Mouse (Mus musculus) intestine, embryonic 14.5 days (tissue): ENCODE measurements around the gene Ppp2r5a. TPM values are rescaled to one million over a fixed set of nuclear protein-coding genes. Genes with fewer than 3 reads are reported as not detected.
A peak's percentile ranks its signal among the peaks of the same experiment; 100 is the strongest.

Experiments used
- ATAC-seq: fragments of 200-750 bp; cut with Nextera tagmentation; replicated peaks from 2 replicates; pipeline ENCODE4 v1.8.0; 2017; ENCODE audit warnings: low read depth, moderate number of reproducible peaks, moderate TSS enrichment, moderate library complexity; ENCODE audit not compliant: low FRiP score, low TSS enrichment
- DNase-seq: peaks from one replicate; pipeline ENCODE4 v3.0.0-alpha.2; 2018; ENCODE audit warnings: low spot score
- H3K27ac ChIP-seq: fragments of 300-500 bp; sonication (generic); 2 replicates; pipeline ENCODE4 v1.5.1; 2014; ENCODE audit warnings: low read depth, mild to moderate bottlenecking, control low read depth
- H3K27me3 ChIP-seq: fragments of 300-500 bp; sonication (generic); replicated peaks from 2 replicates; pipeline ENCODE4 v1.6.1; 2014; ENCODE audit warnings: low read length, control low read depth; ENCODE audit not compliant: control insufficient read depth, insufficient read depth
- H3K36me3 ChIP-seq: fragments of 300-500 bp; sonication (generic); 2 replicates; pipeline ENCODE4 v1.6.1; 2014; ENCODE audit warnings: low read length, control low read depth; ENCODE audit not compliant: control insufficient read depth, insufficient read depth
- H3K4me1 ChIP-seq: fragments of 300-500 bp; sonication (generic); replicated peaks from 2 replicates; pipeline ENCODE4 v1.6.1; 2014; ENCODE audit warnings: low read length, control low read depth, mixed read lengths; ENCODE audit not compliant: control insufficient read depth, insufficient read depth
- H3K4me2 ChIP-seq: fragments of 300-500 bp; sonication (generic); 2 replicates; pipeline ENCODE4 v1.6.1; 2014; ENCODE audit warnings: low read length
- H3K4me3 ChIP-seq: fragments of 300-500 bp; sonication (generic); 2 replicates; pipeline ENCODE4 v1.5.1; 2014; ENCODE audit warnings: low read depth, low read length, control low read depth, mixed read lengths
- H3K9ac ChIP-seq: fragments of 300-500 bp; sonication (generic); 2 replicates; pipeline ENCODE4 v1.6.1; 2014; ENCODE audit warnings: mild to moderate bottlenecking, low read length
- H3K9me3 ChIP-seq: fragments of 300-500 bp; sonication (generic); 2 replicates; pipeline ENCODE4 v1.6.1; 2016; ENCODE audit warnings: low read length, control low read depth; ENCODE audit not compliant: control insufficient read depth
- whole genome bisulfite sequencing: fragments of 180-500 bp; shearing (Covaris S2); extraction: QIAGEN DNeasy Blood & Tissue Kit; methylation state at CpG from one replicate; pipeline ENCODE4 v1.1.7; 2014; 5-methylcytosine and 5-hydroxymethylcytosine counted together
- polyA plus RNA-seq: library from polyadenylated mRNA; unstranded; fragments of >200 nt; fragmentation: Nextera tagmentation; extraction: Ambion mirVana; gene quantifications from 2 replicates; pipeline ENCODE4 v1.2.1, GENCODE M21; 2014

Gene Ppp2r5a
- polyA plus RNA-seq, 1 experiment from 2014 or later: 27.1 TPM

- WGBS: 39% methylated on average over 6 of the region's 6 CpGs
- Histone ChIP-seq H3K9ac (no peak overlapping the region), H3K4me2 (no peak overlapping the region), H3K4me1 (peaks cover under 1% of the 10 kb centered on the region), H3K27me3 (no peaks in the 10 kb centered on the region), H3K9me3 (no peaks in the 10 kb centered on the region), H3K27ac (no peak overlapping the region), H3K4me3 (no peak overlapping the region), H3K36me3 (no peaks in the 10 kb centered on the region)
- DNase-seq (peak; percentile 34), ATAC-seq (no peak)
Measured at GRCm38 (mm10) chr1:191413691-191414415, 10.8 kb upstream of the Ppp2r5a start.

GRCm38 (mm10) chr1:191410294-191411036, 7.4 kb upstream of the Ppp2r5a start:
- H3K4me2 ChIP-seq: peak overlapping the region; percentile 3; the same call in 1 of the 2 replicates

GRCm38 (mm10) chr1:191407246-191407645, 4.2 kb upstream of the Ppp2r5a start:
- H3K9me3 ChIP-seq: no peaks in the 10 kb centered on the region
- no peak for ATAC-seq
- DNase-seq: no peak
- H3K27ac ChIP-seq: no peak overlapping the region
- WGBS: 54% methylated on average over 12 of the region's 12 CpGs
- no peak overlapping the region for H3K4me2 ChIP-seq
- H3K4me3 ChIP-seq: no peak overlapping the region
- no peaks in the 10 kb centered on the region for H3K27me3 ChIP-seq
- H3K4me1 ChIP-seq: no peaks in the 10 kb centered on the region
- H3K36me3 ChIP-seq: no peaks in the 10 kb centered on the region
- no peak overlapping the region for H3K9ac ChIP-seq

More at GRCm38 (mm10) chr1:191410294-191411036, 7.4 kb upstream of the Ppp2r5a start:
- H3K9me3 ChIP-seq: no peaks in the 10 kb centered on the region
- no peaks in the 10 kb centered on the region for H3K36me3 ChIP-seq
- H3K4me3 ChIP-seq: no peak overlapping the region
- no peak for ATAC-seq
- H3K27me3 ChIP-seq: no peaks in the 10 kb centered on the region
- no peaks in the 10 kb centered on the region for H3K4me1 ChIP-seq
- no peak overlapping the region for H3K27ac ChIP-seq
- peak; percentile 38 for DNase-seq
- no peak overlapping the region for H3K9ac ChIP-seq
- WGBS: 52% methylated on average over 10 of the region's 10 CpGs

GRCm38 (mm10) chr1:191406516-191406915, 3.4 kb upstream of the Ppp2r5a start:
- Histone ChIP-seq H3K36me3 (no peaks in the 10 kb centered on the region), H3K4me1 (no peaks in the 10 kb centered on the region), H3K9ac (no peak overlapping the region), H3K4me3 (no peak overlapping the region), H3K9me3 (no peaks in the 10 kb centered on the region), H3K27ac (no peak overlapping the region), H3K27me3 (no peaks in the 10 kb centered on the region), H3K4me2 (no peak overlapping the region)
- DNase-seq: peak; percentile 45
- ATAC-seq: no peak
- WGBS: 93% methylated on average over 8 of the region's 8 CpGs

- no peaks in the 10 kb centered on the region for H3K36me3 ChIP-seq
- peak; percentile 45 for DNase-seq
- no peak overlapping the region for H3K27ac ChIP-seq
- H3K9ac ChIP-seq: no peak overlapping the region
- no peaks in the 10 kb centered on the region for H3K4me1 ChIP-seq
- WGBS: 80% methylated on average over 10 of the region's 10 CpGs
- no peak for ATAC-seq
- no peak overlapping the region for H3K4me3 ChIP-seq
- H3K9me3 ChIP-seq: no peaks in the 10 kb centered on the region
- no peak overlapping the region for H3K4me2 ChIP-seq
- no peaks in the 10 kb centered on the region for H3K27me3 ChIP-seq
Measured at GRCm38 (mm10) chr1:191404721-191405329, 1.8 kb upstream of the Ppp2r5a start.

GRCm38 (mm10) chr1:191404301-191404700, 1.2 kb upstream of the Ppp2r5a start:
- no peak overlapping the region for H3K4me3 ChIP-seq
- H3K9me3 ChIP-seq: no peaks in the 10 kb centered on the region
- 35% methylated on average over 1 of the region's 1 CpGs for WGBS
- H3K4me2 ChIP-seq: no peak overlapping the region
- H3K4me1 ChIP-seq: no peaks in the 10 kb centered on the region
- H3K27ac ChIP-seq: no peak overlapping the region
- DNase-seq: peak; percentile 33
- ATAC-seq: no peak
- H3K9ac ChIP-seq: no peak overlapping the region
- no peaks in the 10 kb centered on the region for H3K27me3 ChIP-seq
- H3K36me3 ChIP-seq: no peaks in the 10 kb centered on the region

- peak; percentile 51 for DNase-seq
- no peak overlapping the region for H3K27ac ChIP-seq
- H3K4me1 ChIP-seq: peaks cover 3% of the 10 kb centered on the region; the same call in 1 of the 2 replicates
- H3K9me3 ChIP-seq: no peaks in the 10 kb centered on the region
- ATAC-seq: no peak
- H3K9ac ChIP-seq: no peak overlapping the region
- no peaks in the 10 kb centered on the region for H3K27me3 ChIP-seq
- 30% methylated on average over 7 of the region's 7 CpGs for WGBS
- no peaks in the 10 kb centered on the region for H3K36me3 ChIP-seq
- H3K4me2 ChIP-seq: no peak overlapping the region
- no peak overlapping the region for H3K4me3 ChIP-seq
Measured at GRCm38 (mm10) chr1:191402506-191402905, 566 bp downstream of the Ppp2r5a start.

- Histone ChIP-seq H3K36me3 (no peaks in the 10 kb centered on the region), H3K9me3 (no peaks in the 10 kb centered on the region), H3K9ac (peak overlapping the region; percentile 81), H3K4me3 (peak overlapping the region; percentile 75), H3K4me2 (peak overlapping the region; percentile 76), H3K27ac (peak overlapping the region; percentile 98), H3K4me1 (peaks cover 10% of the 10 kb centered on the region; the same call in 1 of the 2 replicates), H3K27me3 (no peaks in the 10 kb centered on the region)
- ATAC-seq (peak; percentile 99), DNase-seq (peak; percentile 100)
- 1% methylated on average over 71 of the region's 82 CpGs for WGBS
Measured at GRCm38 (mm10) chr1:191396897-191397849, 5.9 kb downstream of the Ppp2r5a start.
